Mouse (Mus musculus): ENCODE measurements at regions not wholly inside any gene's neighbourhood (a gene's known extent, or its start where the extent isn't known, plus 50 kb on each side); places are given as distances from the start of the nearest gene placed in this dataset.

DNA sequence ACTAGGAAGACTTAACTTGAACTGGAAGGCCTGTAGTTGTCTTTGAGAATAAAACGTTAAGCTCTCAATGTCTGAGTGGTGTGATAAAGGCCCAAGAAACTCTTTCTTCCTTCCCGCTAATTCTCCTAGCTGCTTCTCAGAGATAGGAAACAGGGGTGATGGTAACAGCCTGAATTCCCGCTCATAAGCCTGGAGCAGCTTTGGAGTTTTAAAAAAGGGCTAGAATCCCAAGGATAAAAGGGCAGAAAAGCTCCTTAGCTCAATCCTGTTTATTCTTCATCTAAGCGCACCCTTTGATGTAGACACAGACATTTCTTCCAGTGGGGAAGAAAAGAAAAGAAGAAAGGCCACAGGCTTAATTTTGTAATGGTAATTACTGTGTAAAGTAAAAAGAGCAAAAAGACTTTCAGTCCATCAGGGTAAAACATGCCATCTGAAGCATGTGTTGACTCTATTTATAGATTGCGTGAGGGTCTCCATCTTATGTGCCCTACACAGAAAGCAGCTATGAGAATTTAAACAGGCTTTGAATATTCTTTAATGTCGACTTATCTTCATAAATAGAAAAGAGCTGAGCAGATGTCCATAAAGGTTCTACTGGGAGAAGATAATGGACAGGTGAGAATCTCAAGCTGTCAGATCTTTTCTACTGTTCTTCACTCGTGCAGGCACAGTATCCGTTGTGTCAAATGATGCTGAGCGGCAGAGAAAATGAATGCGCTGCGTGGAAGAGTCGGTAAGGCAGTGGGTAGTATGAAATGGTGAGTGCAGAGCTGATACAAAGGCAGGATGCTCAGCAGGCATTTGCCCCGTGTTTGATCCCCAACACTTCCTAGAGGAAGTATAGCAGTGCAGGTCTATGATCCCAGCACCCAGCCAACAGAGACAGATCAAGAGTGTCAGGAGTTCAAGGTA lies 818.0 kb upstream of the Intu start:
- dilution Hi-C loops (cut with MboI; ENCODE audit: extremely low pct_ligation_motif_present, extremely low pct_unique_long_range_greater_than_20kb, low sequenced_read_pairs): no loop called here
- no peak overlapping the region for H3K4me2 ChIP-seq (ENCODE audit: insufficient read depth, low read depth, poor library complexity, severe bottlenecking)
- 0 out of 4 replicates have a peak, but pooled peaks cover 0 to 3% of the 10 kb centered on the region in 2 experiments for H3K4me1 ChIP-seq (ENCODE audit: control insufficient read depth in 1 of 2, insufficient read depth in 2 of 2)
- no peak for TF ChIP-seq MYC (IDR thresholded peaks at IDR 0.05; ENCODE audit: low read depth, low read length)
- no peak for TF ChIP-seq ETS1 (conservative IDR thresholded peaks at IDR 0.05; ENCODE audit: low read depth, low read length)
- TF ChIP-seq CTCF (conservative IDR thresholded peaks at IDR 0.05 in 1 of 2, IDR thresholded peaks at IDR 0.05 in 1 of 2; ENCODE audit: low read depth in 2 of 2, low read length in 2 of 2): no peak
- no peak for TF ChIP-seq NRF1 (IDR thresholded peaks at IDR 0.05; ENCODE audit: low read depth, low read length)
- TF ChIP-seq TBP (conservative IDR thresholded peaks at IDR 0.05; ENCODE audit: low read depth, low read length): no peak
- TF ChIP-seq EP300 (IDR thresholded peaks at IDR 0.05; ENCODE audit: low read length): no peak
- TF ChIP-seq ZNF384 (IDR thresholded peaks at IDR 0.05; ENCODE audit: low read depth, low read length): no peak
- TF ChIP-seq TCF12 (IDR thresholded peaks at IDR 0.05; ENCODE audit: low read depth, low read length): no peak
- no peak for TF ChIP-seq IRF4 (IDR thresholded peaks at IDR 0.05; ENCODE audit: low read depth, low read length)
- TF ChIP-seq USF1 (IDR thresholded peaks at IDR 0.05; ENCODE audit: low read depth, low read length): no peak
- no peak for TF ChIP-seq ZC3H11A (IDR thresholded peaks at IDR 0.05; ENCODE audit: low read depth, low read length)
- TF ChIP-seq SIN3A (IDR thresholded peaks at IDR 0.05; ENCODE audit: low read length): no peak
- H3K27ac ChIP-seq (ENCODE audit: insufficient read depth, low read depth): no peak overlapping the region
- H3K79me2 ChIP-seq (replicated peaks; ENCODE audit: control insufficient read depth, extremely low read depth, insufficient read depth, poor library complexity, severe bottlenecking): no peaks in the 10 kb centered on the region
- in situ Hi-C loops (cut with MboI; ENCODE audit: low pct_ligation_motif_present, low pct_unique_long_range_greater_than_20kb, low sequenced_read_pairs): no loop called here
- no peaks in the 10 kb centered on the region for H3K9me3 ChIP-seq (replicated peaks; ENCODE audit: low read length)
- no peak overlapping the region for H3K4me3 ChIP-seq (replicated peaks in 1 of 3; ENCODE audit: low read depth in 2 of 3, low read length in 2 of 3, poor library complexity in 1 of 3)
- no peaks in the 10 kb centered on the region for H3K27me3 ChIP-seq (replicated peaks)
- H3K36me3 ChIP-seq (replicated peaks in 1 of 2; ENCODE audit: control insufficient read depth in 1 of 2, insufficient read depth in 1 of 2, low read length in 1 of 2): no peaks in the 10 kb centered on the region
- no peak for DNase-seq (ENCODE audit: extremely low read depth)
- no peak overlapping the region for H3K9ac ChIP-seq (ENCODE audit: insufficient read depth, low read depth)

DNA sequence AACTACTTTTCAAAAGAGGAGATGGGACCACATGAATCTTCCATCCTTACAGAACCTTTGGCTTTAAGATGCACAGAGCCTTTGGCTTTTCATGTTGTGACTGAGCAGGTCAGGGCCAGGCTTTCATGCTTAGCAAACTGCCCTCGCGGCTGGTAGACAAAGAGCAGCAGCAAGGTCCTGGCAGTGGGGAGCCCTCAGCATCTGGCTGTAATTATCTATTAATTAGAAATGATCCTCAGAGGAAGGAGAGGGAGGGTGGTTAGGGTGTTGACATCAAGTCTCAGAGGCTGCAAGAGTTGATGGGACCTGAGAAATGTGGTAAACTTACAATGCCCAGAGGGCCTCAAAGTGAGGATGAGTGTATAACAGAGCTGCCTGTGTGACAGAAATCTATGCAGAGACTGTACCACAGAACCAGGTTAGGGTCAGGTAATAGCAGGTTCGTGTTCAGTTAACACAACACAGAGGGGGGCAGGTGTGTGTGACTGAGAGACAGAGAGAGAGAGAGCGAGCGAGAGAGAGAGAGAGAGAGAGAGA lies 817.0 kb upstream of the Intu start:
- Histone ChIP-seq H3K9ac (ENCODE audit: insufficient read depth, low read depth) (no peak overlapping the region), H3K4me2 (ENCODE audit: insufficient read depth, low read depth, poor library complexity, severe bottlenecking) (no peak overlapping the region), H3K4me1 (ENCODE audit: control insufficient read depth in 1 of 2, insufficient read depth in 2 of 2) (no peaks in the 10 kb centered on the region), H3K27ac (ENCODE audit: insufficient read depth, low read depth) (no peak overlapping the region), H3K79me2 (replicated peaks; ENCODE audit: control insufficient read depth, extremely low read depth, insufficient read depth, poor library complexity, severe bottlenecking) (no peaks in the 10 kb centered on the region), H3K4me3 (replicated peaks in 1 of 3; ENCODE audit: low read depth in 2 of 3, low read length in 2 of 3, poor library complexity in 1 of 3) (no peak overlapping the region), H3K36me3 (replicated peaks in 1 of 2; ENCODE audit: control insufficient read depth in 1 of 2, insufficient read depth in 1 of 2, low read length in 1 of 2) (no peaks in the 10 kb centered on the region), H3K27me3 (replicated peaks) (no peaks in the 10 kb centered on the region), H3K9me3 (replicated peaks; ENCODE audit: low read length) (no peaks in the 10 kb centered on the region)
- dilution Hi-C loops (cut with MboI; ENCODE audit: extremely low pct_ligation_motif_present, extremely low pct_unique_long_range_greater_than_20kb, low sequenced_read_pairs): no loop called here
- in situ Hi-C loops (cut with MboI; ENCODE audit: low pct_ligation_motif_present, low pct_unique_long_range_greater_than_20kb, low sequenced_read_pairs): no loop called here
- DNase-seq (ENCODE audit: extremely low read depth): no peak
- TF ChIP-seq SIN3A (IDR thresholded peaks at IDR 0.05; ENCODE audit: low read length) (no peak), E2F4 (IDR thresholded peaks at IDR 0.05; ENCODE audit: insufficient replicate concordance, low read depth, low read length) (no peak), USF1 (IDR thresholded peaks at IDR 0.05; ENCODE audit: low read depth, low read length) (no peak), USF2 (conservative IDR thresholded peaks at IDR 0.05; ENCODE audit: low read depth, low read length) (no peak), NELFE (IDR thresholded peaks at IDR 0.05; ENCODE audit: low read depth, low read length) (no peak), POLR2A (IDR thresholded peaks at IDR 0.05; ENCODE audit: low read depth, low read length) (no peak)
